Mouse (Mus musculus) neutrophil, adult 5-6 weeks (primary cell): ENCODE data around the gene Dnah9. TPM values are rescaled to one million over a fixed set of nuclear protein-coding genes. Genes with fewer than 3 reads are reported as not detected.

Source experiments
- ATAC-seq: fragments of 151-379, 151-347 bp; 2 replicates; pipeline ENCODE4 v1.8.0; 2017; ENCODE audit warnings: mild to moderate bottlenecking, moderate TSS enrichment; ENCODE audit not compliant: insufficient number of reproducible peaks, poor library complexity, low FRiP score, severe bottlenecking; ENCODE audit errors: extremely low read depth
- total RNA-seq: library from RNA; stranded (forward); fragments of 200-1000 nt; gene quantifications from 2 replicates; pipeline ENCODE4 v1.2.3, GENCODE M21; 2017

Dnah9 gene
- total RNA-seq, 1 experiment from 2014 or later, result not detected

DNA sequence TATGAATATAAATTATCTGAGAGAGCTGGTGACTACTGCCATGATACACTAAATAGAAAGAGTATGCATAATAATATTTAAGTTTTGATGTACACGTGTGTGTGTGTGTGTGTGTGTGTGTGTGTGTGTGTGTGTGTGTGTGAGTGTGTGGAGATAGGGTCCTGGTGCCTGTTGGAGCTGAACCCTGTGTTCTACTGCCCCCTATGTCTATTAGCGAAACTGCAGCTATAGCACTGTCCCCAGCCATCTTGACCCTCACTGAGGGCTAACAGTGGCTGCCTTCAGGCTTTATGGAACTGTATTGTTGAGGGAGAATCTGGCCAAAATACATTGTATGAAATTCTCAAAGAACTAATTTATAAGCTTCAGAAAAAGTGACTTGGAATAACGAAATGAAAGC, 192.5 kb downstream of the Dnah9 start:
- ATAC-seq, result no peak

DNA sequence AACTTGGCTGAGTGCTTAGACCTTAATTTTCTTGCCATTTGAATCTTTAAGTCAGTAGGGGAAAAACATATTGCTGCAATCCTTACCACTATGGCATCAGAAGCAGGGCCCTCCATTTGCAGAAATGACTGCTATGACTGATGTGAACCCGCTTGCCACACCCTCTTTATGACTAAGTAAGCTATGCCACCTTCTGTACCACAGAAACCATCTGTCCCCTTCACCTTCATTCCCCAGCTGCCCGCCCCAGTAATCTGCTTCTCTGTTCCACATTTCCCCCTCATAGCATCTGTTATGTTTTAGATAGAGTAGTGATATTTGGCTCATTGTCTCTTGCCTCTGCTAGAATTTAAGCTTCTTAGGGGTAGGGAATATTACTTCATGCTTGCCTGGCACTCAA, 237.6 kb downstream of the Dnah9 start:
- no peak for ATAC-seq

DNA sequence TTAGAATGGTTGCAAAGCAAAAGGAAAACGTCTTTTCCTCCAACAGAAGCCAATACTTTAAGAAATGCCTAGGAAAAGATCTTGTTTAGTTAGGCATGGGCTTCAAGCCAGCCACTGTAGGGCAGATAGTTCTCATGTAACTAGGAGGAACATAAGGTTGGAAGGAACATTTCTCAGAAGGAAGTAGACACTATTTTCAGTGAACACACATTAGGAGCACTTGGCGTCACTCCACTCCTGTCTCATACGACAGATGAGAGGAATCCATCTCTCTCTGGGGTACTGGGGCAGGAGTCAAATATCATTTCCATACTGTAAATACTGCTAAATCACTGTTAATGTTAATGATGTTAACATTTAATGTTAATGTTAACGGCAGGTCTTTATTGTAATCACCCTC, 238.0 kb downstream of the Dnah9 start:
- no peak for ATAC-seq

DNA sequence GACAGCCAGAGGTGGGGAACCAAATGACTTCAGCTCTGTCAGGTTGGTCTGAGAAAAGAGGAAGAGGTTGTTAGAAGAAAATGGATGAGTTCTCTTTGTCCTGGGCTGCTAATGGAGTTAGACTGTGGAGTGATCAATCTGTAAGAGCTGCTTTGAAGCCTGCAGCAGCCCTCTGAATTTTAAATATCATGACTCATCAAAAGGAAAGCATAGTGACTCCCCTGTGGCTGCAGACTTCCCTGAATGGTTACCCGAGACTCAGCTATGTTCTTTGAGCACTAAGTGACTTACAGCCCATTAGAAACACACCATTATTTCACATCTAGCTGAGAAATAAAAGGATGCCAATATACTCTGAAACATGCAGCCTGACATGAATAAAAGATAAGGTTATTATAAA, 240.4 kb downstream of the Dnah9 start:
- no peak for ATAC-seq

GRCm38 (mm10) chr11:65918480-65919236, 249.7 kb downstream of the Dnah9 start:
- no peak for ATAC-seq

DNA sequence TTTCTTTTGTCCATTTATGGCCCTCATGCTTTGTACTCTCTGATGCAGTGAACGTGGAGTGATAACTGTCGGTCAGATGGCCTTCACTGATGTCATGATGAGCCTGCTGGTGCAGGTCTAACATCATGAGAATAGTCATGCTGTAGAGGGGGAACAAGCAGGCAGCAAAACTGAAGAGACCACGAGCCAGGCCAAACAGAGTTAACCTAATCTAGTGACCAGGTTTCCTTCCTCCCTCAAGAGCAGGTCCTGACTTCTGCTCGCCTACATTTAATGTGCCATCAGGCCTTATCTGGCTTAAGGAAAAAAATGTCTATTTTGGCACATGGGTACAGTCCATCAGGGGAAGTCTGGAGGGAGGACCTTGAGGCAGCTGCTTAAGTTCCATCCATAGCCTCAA, 259.2 kb downstream of the Dnah9 start:
- no peak for ATAC-seq

- ATAC-seq, result no peak
Observed at GRCm38 (mm10) chr11:65905487-65905886, 262.9 kb downstream of the Dnah9 start.

- no peak for ATAC-seq
Observed at GRCm38 (mm10) chr11:65903944-65904343, 264.4 kb downstream of the Dnah9 start.

GRCm38 (mm10) chr11:65881465-65881864, 286.9 kb downstream of the Dnah9 start:
- no peak for ATAC-seq

DNA sequence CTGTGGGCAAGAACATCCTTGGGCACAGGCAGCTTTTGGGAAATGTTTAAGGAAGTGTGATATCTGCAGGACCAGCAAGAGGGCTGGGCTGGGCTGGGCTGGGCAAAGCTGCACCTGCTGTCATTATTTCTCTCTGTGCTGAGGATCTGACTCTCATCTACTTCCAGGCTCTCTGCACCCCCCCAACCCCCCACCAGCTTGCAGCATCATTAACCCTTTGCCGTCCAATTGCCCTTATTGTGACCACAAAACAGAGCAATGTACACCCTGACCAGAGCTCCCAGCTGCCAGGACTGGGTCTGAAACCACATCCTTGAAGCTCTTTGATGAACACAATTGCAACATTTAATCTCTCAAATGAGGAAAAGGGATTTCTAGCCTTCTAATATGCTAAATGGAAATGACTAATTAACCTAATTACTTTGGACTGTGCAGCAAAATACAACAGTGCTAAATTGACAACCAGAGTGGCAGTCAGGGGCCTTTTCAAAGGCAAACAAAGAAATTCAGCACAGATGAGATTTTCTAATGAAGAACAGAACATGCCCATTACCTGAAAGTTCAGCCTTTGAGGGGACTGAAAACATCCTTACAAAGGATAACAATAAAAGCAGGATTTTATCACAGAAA, 291.1 kb downstream of the Dnah9 start:
- no peak for ATAC-seq

DNA sequence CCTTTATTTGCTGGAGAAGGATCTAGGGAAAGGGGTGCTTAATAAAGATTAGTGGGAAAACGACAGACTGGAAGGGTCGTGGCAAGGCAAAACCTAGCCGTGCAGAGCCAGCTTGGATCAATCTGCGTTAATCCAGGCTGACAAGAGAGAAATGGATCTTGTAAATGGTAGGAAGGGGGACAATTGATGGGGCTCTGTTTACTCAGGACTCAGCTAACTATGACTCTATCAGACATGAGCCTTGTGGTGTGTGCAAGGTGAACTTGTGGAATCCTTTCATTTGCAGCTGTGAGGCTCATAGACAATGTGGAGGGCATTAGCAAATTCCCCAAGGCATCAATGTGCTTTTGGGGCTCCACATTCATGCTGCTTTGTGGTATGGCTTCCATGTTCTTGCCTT, 306.9 kb downstream of the Dnah9 start:
- ATAC-seq, result no peak

GRCm38 (mm10) chr11:65852066-65852465, 316.3 kb downstream of the Dnah9 start:
- ATAC-seq, result no peak

- ATAC-seq, result no peak
Observed at GRCm38 (mm10) chr11:65846446-65846845, 321.9 kb downstream of the Dnah9 start.

DNA sequence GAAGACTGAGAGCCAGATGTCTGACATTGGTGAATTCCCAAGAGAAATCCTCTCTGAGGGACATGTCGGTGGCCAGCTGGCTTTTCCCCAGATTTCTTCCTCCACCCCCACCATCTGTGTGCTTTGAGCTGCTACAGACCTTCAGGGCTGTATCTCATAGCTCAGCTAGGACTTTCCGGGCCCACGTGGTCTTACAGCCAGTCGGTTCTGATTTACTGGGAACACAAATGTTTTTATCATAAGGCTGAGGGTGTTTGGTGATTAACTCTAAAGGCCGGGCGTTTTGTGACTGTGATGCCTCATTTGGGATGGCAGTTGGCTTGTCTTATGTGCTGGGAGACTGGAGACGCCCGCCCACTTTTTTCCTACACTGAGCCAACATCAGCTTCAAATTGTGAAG, 329.4 kb downstream of the Dnah9 start:
- no peak for ATAC-seq

DNA sequence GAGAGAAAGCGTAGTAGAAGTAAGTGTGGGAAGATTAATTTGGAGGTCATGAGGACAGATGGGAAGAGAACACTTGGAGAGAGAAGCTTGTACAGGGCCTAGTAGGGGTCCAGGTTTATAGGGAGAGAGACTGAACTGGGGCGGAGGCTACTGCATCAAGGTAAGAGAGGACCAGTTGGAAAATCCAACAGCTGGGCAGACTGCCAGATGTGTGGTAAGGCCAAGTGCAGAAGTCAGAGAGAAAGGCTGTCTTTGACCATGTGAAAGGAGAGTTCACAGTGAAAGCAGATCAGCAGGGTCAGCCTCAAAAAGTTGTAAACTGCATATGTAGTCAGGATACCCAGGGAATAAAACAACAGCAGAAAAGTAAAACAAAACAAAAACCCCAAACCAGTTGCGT, 343.8 kb downstream of the Dnah9 start:
- ATAC-seq, result no peak

- peak; percentile 76 for ATAC-seq
Observed at GRCm38 (mm10) chr11:65820877-65821276, 347.5 kb downstream of the Dnah9 start.

DNA sequence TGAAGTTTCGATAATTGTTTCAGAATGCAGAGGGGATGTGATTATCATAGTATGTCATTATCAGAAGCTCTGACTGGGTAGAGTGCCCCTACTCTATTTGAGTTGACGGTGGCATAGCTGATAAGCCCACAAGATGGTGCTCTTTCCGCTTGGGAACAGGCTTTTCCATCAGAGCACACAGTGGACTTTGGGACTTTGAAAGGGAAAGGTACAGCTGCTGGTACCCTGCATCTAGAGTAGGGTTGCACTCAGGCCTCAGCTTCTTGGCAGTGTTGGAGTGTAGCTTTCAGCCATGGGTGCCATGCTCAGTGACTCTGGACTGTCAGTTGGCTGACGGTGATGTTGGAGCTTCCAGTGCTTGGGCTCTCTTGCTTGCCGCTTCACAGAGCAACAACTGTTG, 348.1 kb downstream of the Dnah9 start:
- no peak for ATAC-seq

GRCm38 (mm10) chr11:65818193-65818592, 350.2 kb downstream of the Dnah9 start:
- no peak for ATAC-seq

- no peak for ATAC-seq
Observed at GRCm38 (mm10) chr11:65816237-65816636, 352.1 kb downstream of the Dnah9 start.

GRCm38 (mm10) chr11:65814381-65814780, 354.0 kb downstream of the Dnah9 start:
- no peak for ATAC-seq

DNA sequence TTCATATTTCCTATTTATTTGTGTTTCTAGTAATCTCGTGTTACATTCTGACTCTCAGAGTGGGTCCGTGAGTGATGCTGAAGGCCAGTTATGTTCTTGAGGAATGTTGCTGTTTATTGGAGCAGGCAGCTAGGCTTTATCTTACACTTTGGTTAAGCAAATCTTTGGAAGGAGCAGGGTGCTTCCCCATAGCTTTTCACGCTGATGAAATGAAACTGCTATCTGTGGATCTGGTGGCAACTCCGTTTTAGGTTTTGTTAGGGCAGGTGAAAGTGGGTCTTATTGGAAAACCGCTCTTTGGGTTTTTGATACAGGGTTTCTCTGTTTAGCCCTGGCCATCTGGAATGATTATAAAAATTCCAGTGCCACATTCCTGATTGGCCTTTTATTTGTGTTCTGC, 356.3 kb downstream of the Dnah9 start:
- no peak for ATAC-seq
